Mouse (Mus musculus): ENCODE measurements around the gene Slc25a39. TPM values are rescaled to one million over a fixed set of nuclear protein-coding genes. Genes with fewer than 3 reads are reported as not detected.
"Not testable (repeated sequence)": the region's sequence is repeated elsewhere in the genome, so short reads cannot be mapped to it uniquely, and the experiment has no call there.

Gene Slc25a39
- total RNA-seq, 1 experiment from 2014 or later: 24.3 TPM

DNA sequence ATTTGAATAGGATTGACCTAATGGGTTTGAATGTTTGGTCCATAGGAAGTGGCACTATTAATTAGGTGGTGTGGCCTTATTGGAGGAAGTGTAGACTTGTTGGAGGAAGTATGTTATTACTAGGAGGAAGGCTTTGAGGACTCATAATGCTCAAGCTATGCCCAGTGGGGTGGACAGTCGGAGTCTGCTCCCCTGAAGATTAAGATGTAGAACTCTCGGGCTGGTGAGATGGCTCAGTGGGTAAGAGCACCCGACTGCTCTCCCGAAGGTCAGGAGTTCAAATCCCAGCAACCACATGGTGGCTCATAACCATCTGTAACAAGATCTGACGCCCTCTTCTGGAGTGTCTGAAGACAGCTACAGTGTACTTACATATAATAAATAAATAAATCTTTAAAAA lies 18.3 kb downstream of the Slc25a39 start:
- ATAC-seq (replicated peaks in 1 of 2; ENCODE audit: insufficient read depth in 1 of 2, low FRiP score in 2 of 2, low TSS enrichment in 1 of 2, low read depth in 1 of 2, poor library complexity in 2 of 2, severe bottlenecking in 2 of 2): not testable (repeated sequence)

DNA sequence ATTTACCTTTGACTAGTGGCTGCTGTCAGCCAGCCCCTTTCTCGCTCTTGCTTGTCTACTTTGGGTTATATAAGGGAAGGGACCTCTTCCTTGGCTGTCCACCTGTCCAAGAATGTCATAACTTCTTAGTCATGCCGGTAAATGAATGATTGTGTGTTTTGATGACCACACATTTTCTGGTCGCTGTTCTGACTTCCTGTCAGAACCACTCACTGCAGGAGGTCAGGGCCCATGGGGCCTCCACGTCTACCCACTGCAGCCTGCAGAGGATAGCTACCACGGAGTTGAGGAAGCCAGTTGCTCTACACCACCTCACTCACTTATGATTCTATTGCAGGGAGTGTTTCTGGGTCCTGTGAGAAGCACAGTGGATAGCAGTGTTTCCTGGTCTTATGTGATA lies 21.6 kb downstream of the Slc25a39 start:
- ATAC-seq (replicated peaks in 1 of 2; ENCODE audit: insufficient read depth in 1 of 2, low FRiP score in 2 of 2, low TSS enrichment in 1 of 2, low read depth in 1 of 2, poor library complexity in 2 of 2, severe bottlenecking in 2 of 2): no peak

DNA sequence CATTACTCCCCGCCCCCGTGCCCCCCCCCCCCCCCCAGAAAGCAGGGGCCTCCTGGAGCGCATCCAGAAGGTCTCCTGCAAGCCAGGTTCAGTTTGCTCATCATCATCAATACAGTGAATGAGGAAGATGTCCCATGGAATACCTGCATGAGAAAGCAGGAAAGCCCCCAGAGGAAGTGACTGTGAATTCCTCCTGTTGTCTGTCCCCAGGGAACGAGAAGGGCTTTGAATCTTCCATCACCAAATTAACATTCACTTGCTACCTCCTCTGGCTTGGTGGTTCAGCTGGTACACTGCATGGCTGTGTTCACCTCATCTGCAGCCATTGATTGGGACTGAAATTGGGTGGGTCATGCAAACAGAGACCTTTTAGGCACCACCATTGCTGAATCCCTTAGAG lies 22.7 kb downstream of the Slc25a39 start:
- ATAC-seq (replicated peaks in 1 of 2; ENCODE audit: insufficient read depth in 1 of 2, low FRiP score in 2 of 2, low TSS enrichment in 1 of 2, low read depth in 1 of 2, poor library complexity in 2 of 2, severe bottlenecking in 2 of 2): no peak

DNA sequence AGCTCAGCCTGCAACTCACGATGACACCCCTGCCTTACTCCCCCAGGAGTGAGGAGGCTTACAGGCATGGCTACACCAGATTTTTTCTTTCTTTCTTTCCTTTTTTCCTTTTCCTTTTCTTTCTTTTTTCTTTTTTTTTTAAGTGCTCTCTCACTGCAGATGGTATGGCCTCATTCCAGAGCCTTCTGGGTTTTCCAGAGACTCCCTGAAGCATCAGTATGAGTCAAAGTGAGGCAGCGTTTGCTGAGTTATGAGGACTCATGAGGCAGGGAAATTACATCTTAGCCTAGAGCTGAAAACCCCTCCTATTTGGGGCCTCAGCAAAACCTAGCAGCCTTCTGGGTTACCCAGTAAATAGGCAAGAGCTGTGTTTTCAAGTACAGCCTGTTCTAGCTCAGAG lies 23.3 kb downstream of the Slc25a39 start:
- no peak for ATAC-seq (replicated peaks in 1 of 2; ENCODE audit: insufficient read depth in 1 of 2, low FRiP score in 2 of 2, low TSS enrichment in 1 of 2, low read depth in 1 of 2, poor library complexity in 2 of 2, severe bottlenecking in 2 of 2)

DNA sequence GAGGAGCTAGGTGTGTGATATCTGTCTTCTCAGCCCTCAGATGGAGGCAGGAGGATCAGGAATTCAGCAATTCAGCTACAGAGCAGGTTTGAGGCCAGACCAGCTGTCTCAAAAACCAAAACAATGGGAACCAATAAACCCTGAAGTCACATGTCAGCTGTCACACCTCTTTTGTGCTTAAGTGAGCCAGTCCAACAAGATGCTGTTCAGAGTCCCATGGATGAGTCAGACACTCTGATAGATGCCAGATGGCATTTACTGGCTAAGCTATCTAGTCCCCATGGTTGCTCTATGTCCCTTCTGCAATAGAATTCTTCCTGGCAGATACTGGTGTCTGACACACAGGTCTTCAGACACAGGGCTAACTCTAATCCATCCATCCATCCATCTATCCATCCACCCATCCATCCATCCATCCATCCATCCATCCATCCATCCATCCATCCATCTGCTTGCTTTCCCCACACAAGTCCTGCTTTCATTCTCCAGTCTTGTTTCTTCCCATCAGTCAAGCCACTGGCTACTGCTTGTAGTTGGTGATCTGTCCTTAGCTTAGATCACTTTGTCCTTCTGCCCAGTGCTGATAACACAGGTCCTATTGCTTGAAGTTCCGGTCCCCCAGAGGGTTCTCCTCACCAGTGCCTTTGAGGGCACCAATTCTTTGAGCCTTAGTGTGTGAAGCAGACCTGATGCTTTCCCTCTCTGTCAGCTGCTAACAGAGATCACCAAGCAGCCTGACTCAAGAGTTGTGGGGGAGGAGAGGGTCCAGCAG lies 24.2 kb downstream of the Slc25a39 start:
- no peak for ATAC-seq (replicated peaks in 1 of 2; ENCODE audit: insufficient read depth in 1 of 2, low FRiP score in 2 of 2, low TSS enrichment in 1 of 2, low read depth in 1 of 2, poor library complexity in 2 of 2, severe bottlenecking in 2 of 2)

DNA sequence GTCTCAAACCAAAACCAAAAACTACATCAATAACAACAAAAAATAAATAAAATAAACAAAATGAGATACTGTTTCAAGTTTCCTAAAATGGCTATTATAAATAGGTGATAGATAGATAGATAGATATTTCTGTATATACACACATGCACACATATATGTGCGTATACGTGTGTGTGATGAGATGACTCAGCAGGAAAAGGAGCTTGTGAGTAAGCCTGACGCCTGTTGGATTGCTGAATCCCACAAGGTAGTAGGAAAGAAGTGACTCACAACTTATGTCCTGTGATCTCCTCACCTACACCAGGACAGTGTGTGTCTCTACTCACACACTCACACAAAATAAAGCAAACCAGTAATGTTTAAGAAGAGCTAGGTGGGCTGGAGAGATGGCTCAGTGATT lies 25.0 kb downstream of the Slc25a39 start:
- ATAC-seq (replicated peaks in 1 of 2; ENCODE audit: insufficient read depth in 1 of 2, low FRiP score in 2 of 2, low TSS enrichment in 1 of 2, low read depth in 1 of 2, poor library complexity in 2 of 2, severe bottlenecking in 2 of 2): no peak

GRCm38 (mm10) chr11:102381341-102382100 lies 26.2 kb downstream of the Slc25a39 start:
- ATAC-seq (replicated peaks in 1 of 2; ENCODE audit: insufficient read depth in 1 of 2, low FRiP score in 2 of 2, low TSS enrichment in 1 of 2, low read depth in 1 of 2, poor library complexity in 2 of 2, severe bottlenecking in 2 of 2): no peak

GRCm38 (mm10) chr11:102380091-102380490 lies 27.7 kb downstream of the Slc25a39 start:
- ATAC-seq (replicated peaks in 1 of 2; ENCODE audit: insufficient read depth in 1 of 2, low FRiP score in 2 of 2, low TSS enrichment in 1 of 2, low read depth in 1 of 2, poor library complexity in 2 of 2, severe bottlenecking in 2 of 2): no peak

DNA sequence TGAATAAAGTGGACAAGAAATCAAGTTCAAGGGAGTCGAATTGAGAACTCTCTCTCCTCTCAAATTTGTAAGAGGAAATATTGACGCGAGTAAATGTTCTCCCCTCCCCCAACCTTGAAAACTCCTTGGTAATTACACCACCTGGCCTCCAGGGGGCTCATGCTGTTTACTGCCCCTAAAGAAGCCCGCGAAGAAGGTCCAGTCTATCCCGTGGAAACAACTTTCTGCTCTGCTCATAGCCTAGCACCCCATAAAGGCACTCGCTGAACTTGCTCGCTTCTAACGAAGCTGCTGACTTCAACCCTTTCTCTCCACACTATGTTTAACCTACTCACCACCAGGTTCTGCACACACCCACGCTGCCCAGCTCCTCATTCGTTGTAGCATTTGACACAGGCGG lies 30.6 kb downstream of the Slc25a39 start:
- no peak for ATAC-seq (replicated peaks in 1 of 2; ENCODE audit: insufficient read depth in 1 of 2, low FRiP score in 2 of 2, low TSS enrichment in 1 of 2, low read depth in 1 of 2, poor library complexity in 2 of 2, severe bottlenecking in 2 of 2)

DNA sequence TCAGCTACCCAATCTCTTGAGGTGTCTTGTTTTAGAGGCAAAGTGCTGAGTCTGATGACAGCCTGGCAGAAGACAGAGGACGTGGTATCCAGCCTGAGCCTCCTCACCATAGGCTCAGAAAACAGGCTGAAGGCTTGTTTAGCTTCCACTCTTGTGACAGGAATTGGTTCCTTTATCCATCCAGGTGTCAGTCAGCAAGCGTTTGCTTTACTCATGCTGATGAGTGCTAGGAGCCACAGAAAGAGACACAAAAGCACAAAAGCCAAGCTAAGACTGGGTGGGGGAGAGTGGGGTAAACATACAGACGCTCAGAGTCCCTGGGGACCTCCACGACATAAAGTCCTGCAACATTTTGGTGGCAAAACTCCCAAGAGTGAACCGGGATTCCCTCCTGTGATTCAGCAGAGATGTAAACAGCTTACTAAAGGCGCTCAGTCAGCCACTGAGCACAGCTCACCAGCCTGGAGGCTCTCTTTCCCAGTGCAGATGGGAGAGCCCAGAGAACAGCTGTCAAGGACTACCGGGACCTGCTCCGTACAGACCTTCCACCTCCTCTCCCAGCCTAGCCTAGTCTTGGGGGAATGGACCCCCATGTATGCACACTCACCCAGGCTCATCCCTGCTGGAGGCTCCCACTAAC lies 31.4 kb downstream of the Slc25a39 start:
- ATAC-seq (replicated peaks in 1 of 2; ENCODE audit: insufficient read depth in 1 of 2, low FRiP score in 2 of 2, low TSS enrichment in 1 of 2, low read depth in 1 of 2, poor library complexity in 2 of 2, severe bottlenecking in 2 of 2): no peak

DNA sequence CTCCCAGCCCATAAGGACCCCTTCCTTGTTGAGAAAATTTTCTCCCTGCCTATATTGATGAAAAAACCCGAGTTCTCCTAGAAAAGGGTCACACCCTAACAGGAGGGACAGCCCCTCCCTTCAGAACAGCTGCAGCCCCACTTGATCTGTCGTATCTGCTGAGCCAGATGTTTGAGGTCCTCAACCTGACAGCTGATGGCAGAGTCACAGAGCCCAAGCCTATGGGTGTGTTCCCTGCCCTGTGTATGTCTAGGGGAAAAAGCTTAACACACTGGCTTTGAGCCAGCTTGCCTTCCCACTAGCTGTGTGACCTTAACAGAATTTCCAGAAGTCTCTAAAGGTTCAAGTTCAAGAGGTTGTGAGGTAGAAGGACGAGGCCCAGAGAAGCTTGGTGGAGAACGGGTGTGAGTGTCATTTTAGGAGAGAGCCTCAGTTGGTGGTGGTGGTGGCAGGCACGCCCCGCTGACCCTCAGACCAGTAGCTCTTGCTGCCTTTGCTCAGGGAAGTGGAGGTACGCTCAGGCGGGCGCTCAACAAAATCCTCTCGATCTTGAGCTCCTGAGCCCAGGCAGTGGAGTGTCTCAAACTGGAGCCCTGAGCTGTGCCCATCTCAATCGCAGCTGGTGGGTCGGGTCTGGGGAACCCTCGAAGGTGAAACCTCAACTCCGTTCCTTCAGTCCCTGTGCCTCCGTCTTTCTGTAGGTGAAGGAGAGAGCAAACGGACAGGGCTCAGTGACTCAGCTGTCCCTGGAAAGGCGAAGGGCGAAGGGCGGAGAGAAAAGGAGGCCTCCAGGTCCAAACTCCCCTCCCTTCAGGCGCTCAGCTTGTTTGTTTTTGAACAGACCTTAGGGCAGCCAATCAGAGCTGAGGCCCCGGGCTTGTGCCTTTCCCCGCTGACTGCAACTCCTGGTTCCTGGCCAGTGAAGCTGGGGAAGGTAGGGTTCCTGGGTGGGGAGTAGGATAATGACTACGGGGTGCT lies 32.3 kb downstream of the Slc25a39 start:
- peak; percentile 7 to 63; a peak in 2 of 4 replicates for ATAC-seq (replicated peaks in 1 of 2; ENCODE audit: insufficient read depth in 1 of 2, low FRiP score in 2 of 2, low TSS enrichment in 1 of 2, low read depth in 1 of 2, poor library complexity in 2 of 2, severe bottlenecking in 2 of 2)

DNA sequence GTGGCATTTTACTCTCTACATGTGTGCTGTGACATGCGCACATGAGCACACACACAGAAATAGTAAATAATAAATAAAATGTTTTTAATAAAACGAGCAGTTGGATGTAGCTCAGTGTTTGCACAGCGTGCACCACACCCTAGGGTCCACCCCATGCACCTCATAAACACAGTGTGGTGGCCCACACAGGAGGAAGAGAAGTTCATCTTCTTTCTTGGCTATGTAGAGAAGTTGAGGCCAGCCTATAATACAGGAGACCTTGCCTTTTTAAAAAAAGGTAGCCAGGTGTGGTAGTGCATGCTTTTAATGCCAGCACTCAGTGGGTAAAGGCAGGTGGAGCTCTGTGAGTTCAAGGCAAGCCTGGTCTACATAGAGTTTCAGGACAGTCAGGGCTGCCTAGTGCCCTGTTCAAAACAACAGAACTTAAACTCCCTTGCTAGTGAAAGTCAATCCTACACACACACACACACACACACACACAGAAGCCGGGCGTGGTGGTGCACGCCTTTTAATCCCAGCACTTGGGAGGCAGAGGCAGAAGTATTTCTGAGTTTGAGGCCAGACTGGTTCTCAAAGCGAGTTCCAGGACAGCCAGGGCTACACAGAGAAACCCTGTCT lies 33.5 kb downstream of the Slc25a39 start:
- ATAC-seq (replicated peaks in 1 of 2; ENCODE audit: insufficient read depth in 1 of 2, low FRiP score in 2 of 2, low TSS enrichment in 1 of 2, low read depth in 1 of 2, poor library complexity in 2 of 2, severe bottlenecking in 2 of 2): no peak

DNA sequence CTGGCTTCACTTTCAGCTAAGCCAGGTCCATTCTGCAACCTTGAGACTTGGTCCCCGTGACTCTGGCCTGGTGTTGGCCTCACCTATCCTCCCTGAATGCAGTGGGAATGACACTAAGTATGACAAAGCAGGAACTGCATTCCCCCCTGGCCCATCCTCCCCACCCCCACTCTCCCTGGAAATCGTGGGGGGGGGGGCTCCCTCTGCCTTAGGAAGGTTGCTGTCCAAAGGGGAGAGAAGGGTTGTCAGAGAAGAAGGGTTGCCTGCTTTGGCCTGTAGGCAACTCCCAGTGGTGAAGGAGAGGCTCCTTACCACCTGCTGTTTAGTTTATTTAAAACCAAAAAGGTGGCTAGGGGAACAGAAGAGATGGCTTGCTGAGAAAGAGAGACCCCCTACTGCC lies 34.1 kb downstream of the Slc25a39 start:
- no peak for ATAC-seq (replicated peaks in 1 of 2; ENCODE audit: insufficient read depth in 1 of 2, low FRiP score in 2 of 2, low TSS enrichment in 1 of 2, low read depth in 1 of 2, poor library complexity in 2 of 2, severe bottlenecking in 2 of 2)

DNA sequence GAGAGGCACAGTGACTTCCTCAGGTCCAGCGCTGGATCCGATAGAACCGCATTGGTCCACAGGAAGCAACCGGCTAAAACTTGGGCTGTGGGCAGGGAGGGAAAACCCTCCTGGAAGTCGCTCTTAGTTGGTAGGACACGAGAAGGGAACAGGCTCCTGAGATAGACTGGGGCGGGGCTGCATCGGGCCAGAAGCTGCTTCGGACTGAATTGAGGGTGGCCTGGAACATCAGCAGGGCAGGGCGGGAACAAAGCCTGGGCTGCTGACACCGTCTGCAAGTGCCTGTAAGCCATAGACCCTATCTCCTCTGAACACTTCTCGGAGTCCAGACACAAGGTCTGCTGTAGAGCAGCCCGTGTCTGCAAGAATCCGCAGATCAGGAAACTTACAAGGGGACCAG lies 34.8 kb downstream of the Slc25a39 start:
- ATAC-seq (replicated peaks in 1 of 2; ENCODE audit: insufficient read depth in 1 of 2, low FRiP score in 2 of 2, low TSS enrichment in 1 of 2, low read depth in 1 of 2, poor library complexity in 2 of 2, severe bottlenecking in 2 of 2): no peak

- ATAC-seq (replicated peaks in 1 of 2; ENCODE audit: insufficient read depth in 1 of 2, low FRiP score in 2 of 2, low TSS enrichment in 1 of 2, low read depth in 1 of 2, poor library complexity in 2 of 2, severe bottlenecking in 2 of 2): no peak
These were observed 35.6 kb downstream of the Slc25a39 start for GRCm38 (mm10) chr11:102371926-102372685.

DNA sequence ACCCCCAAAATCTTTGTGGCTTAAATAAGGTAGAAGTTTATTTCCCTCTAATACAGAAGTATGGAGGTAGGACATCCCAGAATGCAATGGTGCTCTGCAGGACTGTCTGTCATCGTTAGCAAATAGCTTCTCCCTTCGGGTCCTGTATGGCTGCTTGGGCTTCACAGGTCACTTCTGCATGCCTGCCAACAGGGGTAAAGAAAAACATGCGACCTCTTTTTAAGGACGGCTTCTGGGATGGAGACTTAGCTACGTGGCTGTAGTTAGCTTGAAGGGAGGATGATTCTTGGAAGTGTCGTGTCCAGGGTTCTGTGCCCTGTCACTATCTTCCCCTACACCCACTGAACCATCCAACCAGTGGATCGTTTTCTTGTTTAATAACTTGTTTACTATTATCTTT lies 37.5 kb downstream of the Slc25a39 start:
- no peak for ATAC-seq (replicated peaks in 1 of 2; ENCODE audit: insufficient read depth in 1 of 2, low FRiP score in 2 of 2, low TSS enrichment in 1 of 2, low read depth in 1 of 2, poor library complexity in 2 of 2, severe bottlenecking in 2 of 2)
